In genomic region chr11:75147106-75147845, GRCm38 (mm10) we compare ENCODE assay signal across 8 mouse cellular contexts. TPM values are rescaled to one million over a fixed set of nuclear protein-coding genes. Genes with fewer than 3 reads are reported as not detected.
DNase-seq lines count a peak whose midpoint lies in the region; ATAC-seq and TF ChIP-seq lines count a peak whose summit lies in the region.

No protein-coding gene starts in this region.

- no peak overlapping the region for H3K4me2 ChIP-seq in forebrain, embryonic 15.5 days (replicated peaks)
- no peak overlapping the region for H3K4me2 ChIP-seq in kidney, postnatal 0 days (ENCODE audit: low read length)
- H3K4me2 ChIP-seq in neural tube, embryonic 11.5 days (ENCODE audit: low read depth), result no peak overlapping the region

- peak overlapping the region; percentile 62 for H3K27ac ChIP-seq in forebrain, embryonic 15.5 days (replicated peaks)
- peak overlapping the region; percentile 81 for H3K27ac ChIP-seq in kidney, postnatal 0 days
- peak overlapping the region; percentile 83 for H3K27ac ChIP-seq in neural tube, embryonic 11.5 days (ENCODE audit: low read depth, low read length)

- H3K9me3 ChIP-seq in forebrain, embryonic 15.5 days, result no peaks in the 10 kb centered on the region
- H3K9me3 ChIP-seq in kidney, postnatal 0 days (replicated peaks; ENCODE audit: low read length), result no peaks in the 10 kb centered on the region
- no peaks in the 10 kb centered on the region for H3K9me3 ChIP-seq in neural tube, embryonic 11.5 days (ENCODE audit: control insufficient read depth, low read length)

- 31% methylated on average over 11 of the region's 11 CpGs for WGBS in forebrain, embryonic 15.5 days
- WGBS in kidney, postnatal 0 days, result 18% methylated on average over 11 of the region's 11 CpGs
- WGBS in neural tube, embryonic 11.5 days, result 46% methylated on average over 11 of the region's 11 CpGs

- H3K4me1 ChIP-seq in forebrain, embryonic 15.5 days, result peaks cover 7% of the 10 kb centered on the region
- H3K4me1 ChIP-seq in kidney, postnatal 0 days (replicated peaks; ENCODE audit: insufficient read depth, low read length), result peaks cover 13% of the 10 kb centered on the region; the same call in 1 of the 2 replicates
- peaks cover 9% of the 10 kb centered on the region for H3K4me1 ChIP-seq in neural tube, embryonic 11.5 days (ENCODE audit: control insufficient read depth, insufficient read depth, low read length)

- no peak for TF ChIP-seq CTCF in kidney, postnatal 0 days (IDR thresholded peaks at IDR 0.05; ENCODE audit: low read depth)

- no peaks in the 10 kb centered on the region for H3K27me3 ChIP-seq in forebrain, embryonic 15.5 days
- no peaks in the 10 kb centered on the region for H3K27me3 ChIP-seq in kidney, postnatal 0 days (ENCODE audit: insufficient read depth, low read length)
- H3K27me3 ChIP-seq in neural tube, embryonic 11.5 days (ENCODE audit: control insufficient read depth, insufficient read depth, low read length), result no peaks in the 10 kb centered on the region

- DNase-seq in adrenal gland, adult 2 months, result peak; percentile 51
- DNase-seq in adrenal gland, postnatal 4 days (ENCODE audit: low spot score in 2 of 2), result no peak
- peak; percentile 97 for DNase-seq in 3T3-L1 (ENCODE audit: low read depth, low spot score)
- peak; percentile 72 for DNase-seq in kidney, postnatal 0 days (ENCODE audit: low spot score)
- DNase-seq in neural tube, embryonic 11.5 days (ENCODE audit: low spot score), result peak; percentile 65
- no peak for DNase-seq in c-Kit-positive CD71-positive TER-119-positive erythroid progenitor cells, embryonic 14.5 days (ENCODE audit: low spot score)

- no peak overlapping the region for H3K4me3 ChIP-seq in forebrain, embryonic 15.5 days
- H3K4me3 ChIP-seq in kidney, postnatal 0 days (replicated peaks; ENCODE audit: low read depth, low read length), result no peak overlapping the region
- H3K4me3 ChIP-seq in neural tube, embryonic 11.5 days (ENCODE audit: low read depth, low read length), result no peak overlapping the region

- no peak overlapping the region for H3K9ac ChIP-seq in forebrain, embryonic 15.5 days (replicated peaks)
- no peak overlapping the region for H3K9ac ChIP-seq in kidney, postnatal 0 days (ENCODE audit: low read depth, low read length)
- no peak overlapping the region for H3K9ac ChIP-seq in neural tube, embryonic 11.5 days (ENCODE audit: low read length)

- peaks cover 30% of the 10 kb centered on the region for H3K36me3 ChIP-seq in forebrain, embryonic 15.5 days
- H3K36me3 ChIP-seq in kidney, postnatal 0 days (ENCODE audit: insufficient read depth, low read length), result peaks cover 31% of the 10 kb centered on the region
- peaks cover 4% of the 10 kb centered on the region for H3K36me3 ChIP-seq in neural tube, embryonic 11.5 days (ENCODE audit: control insufficient read depth, insufficient read depth, low read length)

- peak; percentile 57; the same call in 1 of the 2 replicates for ATAC-seq in forebrain, embryonic 15.5 days (replicated peaks)
- no peak for ATAC-seq in kidney, postnatal 0 days (replicated peaks; ENCODE audit: low FRiP score, low read depth)
- ATAC-seq in neural tube, embryonic 11.5 days (ENCODE audit: insufficient read depth, low FRiP score, low TSS enrichment), result peak; percentile 55; the same call in 1 of the 2 replicates
- no peak for ATAC-seq in erythroblast, adult 5-6 weeks (replicated peaks; ENCODE audit: low FRiP score, poor library complexity, severe bottlenecking)

RNA-seq across cellular contexts. Expression of gene Hic1, which starts 22.0 kb away (rescaled TPM):
- total RNA-seq in adrenal gland, adult 2 months (2021), result 10 to 100 TPM in 1 of 2 experiments, 1 to 10 TPM in 1; 7.5 to 15.4 TPM
- 25.9 and 26.9 TPM in 2 replicates for polyA plus RNA-seq in adrenal gland, adult 2 months (2012; rRNA removed)
- total RNA-seq in adrenal gland, postnatal 4 days (2021), result 10 to 100 TPM; 22.9 to 29.2 TPM
- 2.1 and 2.2 TPM in 2 replicates for polyA plus RNA-seq in forebrain, embryonic 15.5 days (2015; fragmentation: Nextera tagmentation; extraction: Ambion mirVana)
- 18.5 and 26.9 TPM in 2 replicates for polyA plus RNA-seq in kidney, postnatal 0 days (2015; fragmentation: Nextera tagmentation; extraction: Ambion mirVana)
- polyA plus RNA-seq in neural tube, embryonic 11.5 days (2014; fragmentation: Nextera tagmentation; extraction: Ambion mirVana), result 4.1 and 4.9 TPM in 2 replicates
- not detected in 2 replicates for total RNA-seq in erythroblast, adult 5-6 weeks (2015; ENCODE audit: low replicate concordance)
- not detected in 2 replicates for total RNA-seq in erythroblast, adult 5-6 weeks (2017; ENCODE audit: low replicate concordance)

RNA-seq across cellular contexts. Expression of gene Ovca2, which starts 31.4 kb away (rescaled TPM):
- 10 to 100 TPM; 20.4 to 26.5 TPM for total RNA-seq in adrenal gland, adult 2 months (2021)
- 7.0 and 7.4 TPM in 2 replicates for polyA plus RNA-seq in adrenal gland, adult 2 months (2012; rRNA removed)
- 10 to 100 TPM; 16.0 to 17.4 TPM for total RNA-seq in adrenal gland, postnatal 4 days (2021)
- 15.4 and 21.6 TPM in 2 replicates for polyA plus RNA-seq in forebrain, embryonic 15.5 days (2015; fragmentation: Nextera tagmentation; extraction: Ambion mirVana)
- 26.6 and 28.3 TPM in 2 replicates for polyA plus RNA-seq in kidney, postnatal 0 days (2015; fragmentation: Nextera tagmentation; extraction: Ambion mirVana)
- polyA plus RNA-seq in neural tube, embryonic 11.5 days (2014; fragmentation: Nextera tagmentation; extraction: Ambion mirVana), result 32.6 and 37.4 TPM in 2 replicates
- total RNA-seq in erythroblast, adult 5-6 weeks (2015; ENCODE audit: low replicate concordance), result 1.9 and 6.7 TPM in 2 replicates
- 4.6 and 5.7 TPM in 2 replicates for total RNA-seq in erythroblast, adult 5-6 weeks (2017; ENCODE audit: low replicate concordance)

RNA-seq across cellular contexts. Expression of gene Dph1, which starts 43.8 kb away (rescaled TPM):
- total RNA-seq in adrenal gland, adult 2 months (2021), result 10 to 100 TPM; 32.3 to 37.4 TPM
- 72.0 and 87.5 TPM in 2 replicates for polyA plus RNA-seq in adrenal gland, adult 2 months (2012; rRNA removed)
- total RNA-seq in adrenal gland, postnatal 4 days (2021), result 10 to 100 TPM; 26.8 to 29.0 TPM
- polyA plus RNA-seq in forebrain, embryonic 15.5 days (2015; fragmentation: Nextera tagmentation; extraction: Ambion mirVana), result 14.8 and 16.2 TPM in 2 replicates
- 26.3 TPM in 2 replicates for polyA plus RNA-seq in kidney, postnatal 0 days (2015; fragmentation: Nextera tagmentation; extraction: Ambion mirVana)
- 19.8 and 21.1 TPM in 2 replicates for polyA plus RNA-seq in neural tube, embryonic 11.5 days (2014; fragmentation: Nextera tagmentation; extraction: Ambion mirVana)
- 0.58 and 4.2 TPM in 2 replicates for total RNA-seq in erythroblast, adult 5-6 weeks (2015; ENCODE audit: low replicate concordance)
- 3.6 and 4.5 TPM in 2 replicates for total RNA-seq in erythroblast, adult 5-6 weeks (2017; ENCODE audit: low replicate concordance)

RNA-seq across cellular contexts. Expression of gene Rtn4rl1, which starts 46.3 kb away (rescaled TPM):
- 10 to 100 TPM; 29.2 to 58.9 TPM for total RNA-seq in adrenal gland, adult 2 months (2021)
- 48.1 and 62.9 TPM in 2 replicates for polyA plus RNA-seq in adrenal gland, adult 2 months (2012; rRNA removed)
- 10 to 100 TPM; 33.3 to 33.8 TPM for total RNA-seq in adrenal gland, postnatal 4 days (2021)
- 5.6 and 6.9 TPM in 2 replicates for polyA plus RNA-seq in forebrain, embryonic 15.5 days (2015; fragmentation: Nextera tagmentation; extraction: Ambion mirVana)
- 4.2 and 4.6 TPM in 2 replicates for polyA plus RNA-seq in kidney, postnatal 0 days (2015; fragmentation: Nextera tagmentation; extraction: Ambion mirVana)
- 4.5 and 6.0 TPM in 2 replicates for polyA plus RNA-seq in neural tube, embryonic 11.5 days (2014; fragmentation: Nextera tagmentation; extraction: Ambion mirVana)
- total RNA-seq in erythroblast, adult 5-6 weeks (2015; ENCODE audit: low replicate concordance), result not detected in 2 replicates
- not detected in 2 replicates for total RNA-seq in erythroblast, adult 5-6 weeks (2017; ENCODE audit: low replicate concordance)

Comparison
In these comparisons a context has a peak if more than half of its experiments do, and no peak if none do; other contexts are left out.
1. DNase-seq: peak in adrenal gland, adult 2 months (single experiment), 3T3-L1 (single experiment), kidney, postnatal 0 days (single experiment) and neural tube, embryonic 11.5 days (single experiment); none in adrenal gland, postnatal 4 days (0 of 2) and c-Kit-positive CD71-positive TER-119-positive erythroid progenitor cells, embryonic 14.5 days (single experiment).
2. ATAC-seq: peak in forebrain, embryonic 15.5 days (single experiment) and neural tube, embryonic 11.5 days (single experiment); none in kidney, postnatal 0 days (single experiment) and erythroblast, adult 5-6 weeks (single experiment).
3. Peak in every context shown above with its lines, with median percentiles within 50 percentile points of each other: H3K27ac ChIP-seq.